Mouse (Mus musculus) cerebellum, adult 8-10 months (tissue): ENCODE measurements at regions not wholly inside any gene's neighbourhood (a gene's known extent, or its start where the extent isn't known, plus 50 kb on each side); places are given as distances from the start of the nearest gene placed in this dataset.
"Not testable (repeated sequence)": the region's sequence is repeated elsewhere in the genome, so short reads cannot be mapped to it uniquely, and the experiment has no call there.

Source experiments
- DNase-seq: peaks from one replicate; pipeline ENCODE4 v3.0.0; 2022

GRCm38 (mm10) chr10:57047719-57048118 lies 438.5 kb upstream of the Hsf2 start:
- no peak for DNase-seq

GRCm38 (mm10) chr10:57053375-57053774 lies 432.8 kb upstream of the Hsf2 start:
- DNase-seq = not testable (repeated sequence)

GRCm38 (mm10) chr10:57090131-57090530 lies 396.1 kb upstream of the Hsf2 start:
- DNase-seq = no peak

GRCm38 (mm10) chr10:57095920-57096319 lies 390.3 kb upstream of the Hsf2 start:
- no peak for DNase-seq

- no peak for DNase-seq
Observed at GRCm38 (mm10) chr10:57113359-57113758, 372.8 kb upstream of the Hsf2 start.

GRCm38 (mm10) chr10:57114696-57115271 lies 371.4 kb upstream of the Hsf2 start:
- DNase-seq = no peak

- no peak for DNase-seq
Observed at GRCm38 (mm10) chr10:57121514-57121913, 364.7 kb upstream of the Hsf2 start.

GRCm38 (mm10) chr10:57127185-57127584 lies 359.0 kb upstream of the Hsf2 start:
- no peak for DNase-seq

GRCm38 (mm10) chr10:57156426-57156825 lies 329.8 kb upstream of the Hsf2 start:
- DNase-seq = no peak

GRCm38 (mm10) chr10:57156912-57157311 lies 329.3 kb upstream of the Hsf2 start:
- DNase-seq = no peak

- DNase-seq = no peak
Observed at GRCm38 (mm10) chr10:57160546-57160945, 325.6 kb upstream of the Hsf2 start.

GRCm38 (mm10) chr10:57163359-57163758 lies 322.8 kb upstream of the Hsf2 start:
- DNase-seq = no peak

GRCm38 (mm10) chr10:57183560-57183959 lies 302.6 kb upstream of the Hsf2 start:
- peak; percentile 4 for DNase-seq

- DNase-seq = no peak
Observed at GRCm38 (mm10) chr10:57210701-57211100, 275.5 kb upstream of the Hsf2 start.

GRCm38 (mm10) chr10:57231117-57231516 lies 255.1 kb upstream of the Hsf2 start:
- no peak for DNase-seq

- DNase-seq = no peak
Observed at GRCm38 (mm10) chr10:57281220-57281619, 205.0 kb upstream of the Hsf2 start.

GRCm38 (mm10) chr10:57282896-57283295 lies 203.3 kb upstream of the Hsf2 start:
- DNase-seq = no peak

GRCm38 (mm10) chr10:57291596-57291995 lies 194.6 kb upstream of the Hsf2 start:
- no peak for DNase-seq

GRCm38 (mm10) chr10:57313799-57314198 lies 172.4 kb upstream of the Hsf2 start:
- no peak for DNase-seq

- no peak for DNase-seq
Observed at GRCm38 (mm10) chr10:57317067-57317466, 169.1 kb upstream of the Hsf2 start.

GRCm38 (mm10) chr10:57319171-57319570 lies 167.0 kb upstream of the Hsf2 start:
- DNase-seq = no peak

GRCm38 (mm10) chr10:57322717-57323424 lies 163.3 kb upstream of the Hsf2 start:
- DNase-seq = no peak

GRCm38 (mm10) chr10:57324226-57324625 lies 162.0 kb upstream of the Hsf2 start:
- no peak for DNase-seq

- not testable (repeated sequence) for DNase-seq
Observed at GRCm38 (mm10) chr10:57362781-57363180, 123.4 kb upstream of the Hsf2 start.
